Mouse (Mus musculus) MEL (cell line): ENCODE results near the gene Cpne2. TPM values are rescaled to one million over a fixed set of nuclear protein-coding genes. Genes with fewer than 3 reads are reported as not detected.

Experiments
- DNase-seq: peaks from one replicate; pipeline ENCODE4 v3.0.0; 2011; ENCODE audit warnings: low read depth, low spot score
- H3K27ac ChIP-seq: 2 replicates; pipeline ENCODE4 v1.5.1; 2012; ENCODE audit warnings: low read depth, mild to moderate bottlenecking, control low read depth, low read length, moderate library complexity; ENCODE audit not compliant: control insufficient read depth
- H3K27me3 ChIP-seq, 2 experiments: fragments of 150-350 bp in 1 of 2; sonication (generic) in 1 of 2; 2 replicates each; pipeline ENCODE4 v1.6.1; 2012; ENCODE audit warnings: low read length in 2 of 2, mild to moderate bottlenecking in 2 of 2, improper control_type of control experiment in 1 of 2, moderate library complexity in 1 of 2; ENCODE audit not compliant: insufficient read depth in 2 of 2, control insufficient read depth in 1 of 2
- H3K36me3 ChIP-seq, 2 experiments: 2 replicates each; pipeline ENCODE4 v1.6.1; 2012 to 2014; ENCODE audit warnings: low read length in 2 of 2, improper control_type of control experiment in 1 of 2, inconsistent platforms in 1 of 2, mild to moderate bottlenecking in 1 of 2; ENCODE audit not compliant: insufficient read depth in 2 of 2, control insufficient read depth in 1 of 2
- H3K4me1 ChIP-seq, 2 experiments: fragments of 150-350 bp in 1 of 2; sonication (generic) in 1 of 2; 2 replicates each; pipeline ENCODE4 v1.6.1; 2012; ENCODE audit warnings: low read length in 2 of 2, improper control_type of control experiment in 1 of 2, mild to moderate bottlenecking in 1 of 2; ENCODE audit not compliant: insufficient read depth in 2 of 2, control insufficient read depth in 1 of 2
- H3K4me3 ChIP-seq, 2 experiments: fragments of 150-350 bp in 1 of 2; sonication (generic) in 1 of 2; 2 replicates each; pipeline ENCODE4 v1.5.1; 2012; ENCODE audit warnings: low read depth in 2 of 2, low read length in 2 of 2, mild to moderate bottlenecking in 2 of 2, moderate library complexity in 2 of 2, control low read depth in 1 of 2, improper control_type of control experiment in 1 of 2; ENCODE audit not compliant: control insufficient read depth in 1 of 2, insufficient read depth in 1 of 2
- H3K79me2 ChIP-seq: 2 replicates; pipeline ENCODE4 v1.6.1; 2012; ENCODE audit warnings: mild to moderate bottlenecking, low read length, moderate library complexity; ENCODE audit not compliant: control insufficient read depth, poor library complexity, insufficient read depth
- H3K9ac ChIP-seq: 2 replicates; pipeline ENCODE4 v1.6.1; 2012; ENCODE audit warnings: low read depth, mild to moderate bottlenecking, control low read depth, low read length, moderate library complexity; ENCODE audit not compliant: control insufficient read depth, poor library complexity, severe bottlenecking
- H3K9me3 ChIP-seq: fragments of 150-350 bp; sonication (generic); replicated peaks from 2 replicates; pipeline ENCODE4 v1.6.1; 2012; ENCODE audit warnings: mild to moderate bottlenecking, low read length, improper control_type of control experiment, moderate library complexity; ENCODE audit not compliant: insufficient read depth
- BHLHE40 ChIP-seq: IDR thresholded peaks from 2 replicates; pipeline ENCODE4 v1.6.1; 2012; ENCODE audit warnings: low read depth, mild to moderate bottlenecking, inconsistent platforms, low read length, improper control_type of control experiment, borderline replicate concordance
- CHD2 ChIP-seq: IDR thresholded peaks from 2 replicates; pipeline ENCODE4 v1.6.1; 2011; ENCODE audit warnings: low read length, improper control_type of control experiment
- E2F4 ChIP-seq: IDR thresholded peaks from 2 replicates; pipeline ENCODE4 v1.6.1; 2011; ENCODE audit warnings: low read depth, low read length, improper control_type of control experiment, borderline replicate concordance
- ELF1 ChIP-seq: IDR thresholded peaks from 2 replicates; pipeline ENCODE4 v1.6.1; 2014; ENCODE audit warnings: low read depth, mild to moderate bottlenecking, inconsistent platforms, low read length, improper control_type of control experiment, moderate library complexity
- GABPA ChIP-seq: IDR thresholded peaks from 2 replicates; pipeline ENCODE4 v1.6.1; 2012; ENCODE audit warnings: low read depth, mild to moderate bottlenecking, inconsistent platforms, low read length, improper control_type of control experiment, moderate library complexity
- GATA1 ChIP-seq: IDR thresholded peaks from 2 replicates; pipeline ENCODE4 v1.6.1; 2011; ENCODE audit warnings: low read depth, low read length, improper control_type of control experiment
- HCFC1 ChIP-seq: IDR thresholded peaks from 2 replicates; pipeline ENCODE4 v1.6.1; 2012; ENCODE audit warnings: low read depth, mild to moderate bottlenecking, inconsistent platforms, low read length, improper control_type of control experiment, moderate library complexity
- KAT2A ChIP-seq: conservative IDR thresholded peaks from 2 replicates; pipeline ENCODE4 v1.6.1; 2012; ENCODE audit warnings: low read depth, low read length, improper control_type of control experiment, inconsistent platforms
- MAFK ChIP-seq: IDR thresholded peaks from 2 replicates; pipeline ENCODE4 v1.6.1; 2011; ENCODE audit warnings: low read depth, mild to moderate bottlenecking, low read length, improper control_type of control experiment, borderline replicate concordance
- POLR2AphosphoS5 ChIP-seq: IDR thresholded peaks from 2 replicates; pipeline ENCODE4 v1.6.1; 2012; ENCODE audit warnings: low read depth, borderline replicate concordance, mild to moderate bottlenecking, inconsistent platforms, low read length, moderate library complexity, mixed read lengths
- RAD21 ChIP-seq: IDR thresholded peaks from 2 replicates; pipeline ENCODE4 v1.6.1; 2011; ENCODE audit warnings: mild to moderate bottlenecking, low read depth, low read length, improper control_type of control experiment
- TAL1 ChIP-seq: IDR thresholded peaks from 2 replicates; pipeline ENCODE4 v1.6.1; 2012; ENCODE audit warnings: mild to moderate bottlenecking, inconsistent platforms, low read length, moderate library complexity, mixed read lengths
- TBP ChIP-seq: IDR thresholded peaks from 2 replicates; pipeline ENCODE4 v1.8.0; 2011; ENCODE audit warnings: low read depth, low read length, improper control_type of control experiment
- TCF12 ChIP-seq: IDR thresholded peaks from 2 replicates; pipeline ENCODE4 v1.6.1; 2014; ENCODE audit warnings: low read depth, mild to moderate bottlenecking, inconsistent platforms, low read length, improper control_type of control experiment, moderate library complexity
- USF1 ChIP-seq: IDR thresholded peaks from 2 replicates; pipeline ENCODE4 v1.6.1; 2014; ENCODE audit warnings: low read depth, mild to moderate bottlenecking, inconsistent platforms, low read length, improper control_type of control experiment, moderate library complexity
- ZKSCAN1 ChIP-seq: IDR thresholded peaks from 2 replicates; pipeline ENCODE4 v1.6.1; 2012; ENCODE audit warnings: low read depth, mild to moderate bottlenecking, inconsistent platforms, low read length, improper control_type of control experiment, moderate library complexity
- polyA plus RNA-seq, 2 experiments: library from polyadenylated mRNA; stranded (reverse) in 1 of 2; unstranded in 1 of 2; fragments of >175 nt in 1 of 2; fragments of >200 nt in 1 of 2; gene quantifications; 2 replicates each; pipeline versions ENCODE4 v1.2.1 to v1.2.4; 2012; ENCODE audit warnings: low replicate concordance in 2 of 2, low read depth in 1 of 2; ENCODE audit not compliant: insufficient read length in 2 of 2, insufficient read depth in 1 of 2, missing spikeins in 1 of 2
- total RNA-seq: library from RNA; depleted of rRNA; stranded (reverse); fragments of 300-350 nt; gene quantifications from 2 replicates; pipeline ENCODE4 v1.2.3, GENCODE M21; 2012

Cpne2 gene
- total and polyA plus RNA-seq, 3 experiments = 19.1 to 29.7 TPM; not detected in 1

GRCm38 (mm10) chr8:94567159-94567849 is 34.5 kb downstream of the Cpne2 start:
- Histone ChIP-seq H3K79me2 (no peaks in the 10 kb centered on the region), H3K9me3 (no peaks in the 10 kb centered on the region), H3K4me1 (no peaks in the 10 kb centered on the region), H3K36me3 (no peaks in the 10 kb centered on the region), H3K27ac (no peak overlapping the region), H3K9ac (no peak overlapping the region), H3K4me3 (no peak overlapping the region), H3K27me3 (no peaks in the 10 kb centered on the region)
- DNase-seq = no peak
- TF ChIP-seq TBP (no peak), GATA1 (no peak), USF1 (no peak), KAT2A (no peak), BHLHE40 (no peak), GABPA (no peak)

GRCm38 (mm10) chr8:94568098-94568497 is 35.3 kb downstream of the Cpne2 start:
- H3K4me1 ChIP-seq = no peaks in the 10 kb centered on the region
- TF ChIP-seq ELF1 = no peak
- TF ChIP-seq CHD2 = no peak
- H3K79me2 ChIP-seq = no peaks in the 10 kb centered on the region
- DNase-seq = no peak
- no peak overlapping the region for H3K27ac ChIP-seq
- H3K4me3 ChIP-seq = no peak overlapping the region
- no peak overlapping the region for H3K9ac ChIP-seq
- H3K36me3 ChIP-seq = no peaks in the 10 kb centered on the region
- no peaks in the 10 kb centered on the region for H3K9me3 ChIP-seq
- H3K27me3 ChIP-seq = no peaks in the 10 kb centered on the region

- H3K27ac ChIP-seq = no peak overlapping the region
- no peaks in the 10 kb centered on the region for H3K4me1 ChIP-seq
- no peaks in the 10 kb centered on the region; a peak in 1 of 4 replicates for H3K36me3 ChIP-seq
- no peaks in the 10 kb centered on the region for H3K9me3 ChIP-seq
- H3K9ac ChIP-seq = no peak overlapping the region
- H3K79me2 ChIP-seq = no peaks in the 10 kb centered on the region
- no peaks in the 10 kb centered on the region for H3K27me3 ChIP-seq
- H3K4me3 ChIP-seq = no peak overlapping the region
- no peak for DNase-seq
- TF ChIP-seq MAFK (no peak), HCFC1 (no peak), TAL1 (no peak), E2F4 (no peak), POLR2AphosphoS5 (no peak), ZKSCAN1 (no peak), RAD21 (no peak), TBP (no peak), TCF12 (no peak)
- TF ChIP-seq, all 39 proteins: peak for 0
Measured at GRCm38 (mm10) chr8:94569419-94569818, 36.6 kb downstream of the Cpne2 start.
